Comparison of ENCODE assay signal across 8 mouse cellular contexts in the genomic region with DNA sequence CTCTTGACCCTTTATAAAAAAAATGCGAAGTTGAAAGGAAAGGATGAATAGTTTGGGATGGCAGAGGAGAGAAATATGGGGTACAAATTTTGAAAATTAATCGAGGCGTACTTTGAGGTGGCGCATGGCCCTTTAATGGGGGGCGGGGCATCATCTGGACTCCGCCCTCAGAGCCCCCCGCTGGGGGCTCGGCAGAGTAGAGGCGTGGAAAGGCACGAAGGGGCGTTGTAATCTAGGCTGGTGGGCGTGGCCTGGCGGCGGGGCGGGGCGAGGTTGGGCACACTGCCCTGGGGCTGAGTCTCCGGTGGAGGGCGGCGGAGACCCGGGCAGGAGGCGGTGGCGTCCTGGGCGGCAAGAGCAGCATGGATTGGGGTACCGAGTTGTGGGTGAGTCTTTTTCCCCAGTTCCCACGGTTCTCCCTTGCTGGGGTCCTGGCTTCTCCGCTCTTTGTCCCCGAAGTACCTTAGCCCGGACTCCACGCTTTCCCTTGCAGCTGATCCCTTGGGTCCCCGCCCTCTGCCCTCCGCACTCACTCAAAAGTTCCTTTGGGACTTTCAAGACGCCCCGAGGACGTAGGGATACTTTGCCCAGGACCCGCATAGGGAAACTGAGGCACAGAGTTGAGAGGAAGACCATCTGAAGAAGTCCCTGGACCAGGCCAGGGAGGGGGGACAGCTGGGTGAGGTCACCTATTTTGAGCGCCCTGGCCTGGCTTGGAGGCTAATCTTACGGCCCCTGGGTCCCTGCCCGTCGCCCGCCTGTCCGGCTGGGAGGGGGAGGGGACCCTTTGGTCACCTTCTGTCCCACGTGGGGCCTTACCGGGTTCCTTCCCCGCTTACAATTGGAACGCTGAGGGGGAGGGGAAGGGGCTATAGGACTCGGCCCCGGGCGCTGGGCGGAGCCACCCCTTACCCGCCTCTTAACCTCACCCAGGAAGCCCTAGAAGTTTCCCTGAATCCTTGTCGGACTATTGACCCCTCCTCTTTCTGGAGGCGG. TPM values are rescaled to one million over a fixed set of nuclear protein-coding genes. Genes with fewer than 3 reads are reported as not detected.
DNase-seq lines count a peak whose midpoint lies in the region; ATAC-seq and TF ChIP-seq lines count a peak whose summit lies in the region.

A gene (plus strand): TSS at position 270 of the 996 bp plus-strand sequence.

- TF ChIP-seq CTCF in olfactory bulb, adult 2 months (IDR thresholded peaks at IDR 0.05; ENCODE audit: insufficient read depth, low read depth, low read length): no peak

- WGBS in hindbrain, embryonic 10.5 days: under 1% methylated on average over 51 of the region's 52 CpGs
- WGBS in lung, embryonic 15.5 days: under 1% methylated on average over 51 of the region's 52 CpGs
- WGBS in olfactory bulb, adult 2 months: under 1% methylated on average over 52 of the region's 52 CpGs

- ATAC-seq in lung, embryonic 15.5 days (ENCODE audit: borderline replicate concordance, extremely low read depth, low FRiP score, low TSS enrichment): peak; percentile 50

- H3K4me1 ChIP-seq in hindbrain, embryonic 10.5 days (replicated peaks): peaks cover 38% of the 10 kb centered on the region
- H3K4me1 ChIP-seq in lung, embryonic 15.5 days: peaks cover 35% of the 10 kb centered on the region
- H3K4me1 ChIP-seq in olfactory bulb, adult 2 months (ENCODE audit: control insufficient read depth, insufficient read depth, low read length): peaks cover 31% of the 10 kb centered on the region

- H3K27ac ChIP-seq in hindbrain, embryonic 10.5 days: peak within 1 kb of the TSS; percentile 90
- H3K27ac ChIP-seq in lung, embryonic 15.5 days: peak within 1 kb of the TSS; percentile 95
- peak within 1 kb of the TSS; percentile 47 for H3K27ac ChIP-seq in olfactory bulb, adult 2 months (ENCODE audit: insufficient read depth, low read depth, low read length)

- no peak for TF ChIP-seq POLR2A in olfactory bulb, adult 2 months (IDR thresholded peaks at IDR 0.05; ENCODE audit: insufficient read depth, low read depth, low read length)

- H3K27me3 ChIP-seq in hindbrain, embryonic 10.5 days (ENCODE audit: insufficient read depth, poor library complexity, severe bottlenecking): no peaks in the 10 kb centered on the region
- H3K27me3 ChIP-seq in lung, embryonic 15.5 days: no peaks in the 10 kb centered on the region

- peak within 1 kb of the TSS; percentile 79 for H3K4me3 ChIP-seq in hindbrain, embryonic 10.5 days
- H3K4me3 ChIP-seq in lung, embryonic 15.5 days: peak within 1 kb of the TSS; percentile 87
- H3K4me3 ChIP-seq in olfactory bulb, adult 2 months (ENCODE audit: insufficient read depth, low read depth, low read length): peak within 1 kb of the TSS; percentile 60

- peaks cover 27% of the 10 kb centered on the region for H3K36me3 ChIP-seq in hindbrain, embryonic 10.5 days
- H3K36me3 ChIP-seq in lung, embryonic 15.5 days: peaks cover 16% of the 10 kb centered on the region

- peak within 1 kb of the TSS; percentile 86 for H3K4me2 ChIP-seq in lung, embryonic 15.5 days

- DNase-seq in MEL-GATA-1-ER (ENCODE audit: extremely low read depth, low read depth): peak; percentile 36
- DNase-seq in cerebellum, adult 9-10 months: peak; percentile 88
- DNase-seq in frontal cortex, adult 2 months (ENCODE audit: extremely low spot score in 1 of 2, low spot score in 1 of 2): peak; percentile 54 to 88
- peak; percentile 96 for DNase-seq in hindbrain, embryonic 10.5 days (ENCODE audit: low spot score)
- peak; percentile 59 for DNase-seq in layer of hippocampus, adult 9-10 months (ENCODE audit: low spot score)
- DNase-seq in thymus, adult 18-20 months: peak; percentile 92 to 93

- H3K9me3 ChIP-seq in hindbrain, embryonic 10.5 days: no peaks in the 10 kb centered on the region
- no peaks in the 10 kb centered on the region for H3K9me3 ChIP-seq in lung, embryonic 15.5 days

- peak within 1 kb of the TSS; percentile 79 for H3K9ac ChIP-seq in lung, embryonic 15.5 days

RNA-seq across cellular contexts. Expression of the gene that starts here (rescaled TPM):
- 7.9 and 10.0 TPM in 2 replicates for polyA plus RNA-seq in frontal cortex, adult 2 months (2012; rRNA removed)
- 28.1 and 37.9 TPM in 2 replicates for polyA plus RNA-seq in hindbrain, embryonic 10.5 days (2016; fragmentation: Nextera tagmentation; extraction: Ambion mirVana)
- polyA plus RNA-seq in lung, embryonic 15.5 days (2015; fragmentation: Nextera tagmentation; extraction: Ambion mirVana): 49.0 TPM in 2 replicates
- not detected in 2 replicates for polyA plus RNA-seq in olfactory bulb, adult 2 months (2012; ENCODE audit: insufficient read depth, insufficient read length, low replicate concordance, missing spikeins)

Comparison
In these comparisons a context has a peak if more than half of its experiments do, and no peak if none do; other contexts are left out.
1. Peak in every context shown above with its lines: DNase-seq, ATAC-seq, H3K4me3 ChIP-seq and H3K27ac ChIP-seq.
2. DNase-seq: peak in every context shown above with its lines; median percentile 96 in hindbrain, embryonic 10.5 days; 92 in thymus, adult 18-20 months; 88 in cerebellum, adult 9-10 months; 71 in frontal cortex, adult 2 months; 59 in layer of hippocampus, adult 9-10 months; 36 in MEL-GATA-1-ER.